Mouse (Mus musculus) c-Kit-negative CD71-positive TER-119-positive erythroid progenitor cells, embryonic 14.5 days (primary cell): ENCODE measurements around the gene Stk11ip.

Source experiments
- DNase-seq: peaks from one replicate; pipeline ENCODE4 v3.0.0-alpha.2; 2013; ENCODE audit warnings: low read depth, low spot score

The Stk11ip gene

GRCm38 (mm10) chr1:75504256-75505045 lies 16.9 kb upstream of the Stk11ip start:
- no peak for DNase-seq

- no peak for DNase-seq
Measured at GRCm38 (mm10) chr1:75505159-75505955, 16.0 kb upstream of the Stk11ip start.

- no peak for DNase-seq
Measured at GRCm38 (mm10) chr1:75505956-75506831, 15.1 kb upstream of the Stk11ip start, which contains the start of gene Obsl1. TSS of gene Obsl1 (minus strand) at chr1:75506452.

GRCm38 (mm10) chr1:75507006-75507405 lies 14.3 kb upstream of the Stk11ip start, which contains the start of gene Inha:
TSS of gene Inha (plus strand) at chr1:75507077.
- no peak for DNase-seq

GRCm38 (mm10) chr1:75509586-75509985 lies 11.7 kb upstream of the Stk11ip start:
- DNase-seq: no peak

GRCm38 (mm10) chr1:75510154-75510553 lies 11.2 kb upstream of the Stk11ip start:
- no peak for DNase-seq

GRCm38 (mm10) chr1:75511437-75512210 lies 9.7 kb upstream of the Stk11ip start:
- no peak for DNase-seq

- no peak for DNase-seq
Measured at GRCm38 (mm10) chr1:75512550-75512949, 8.8 kb upstream of the Stk11ip start.

GRCm38 (mm10) chr1:75516703-75517380 lies 4.5 kb upstream of the Stk11ip start:
- no peak for DNase-seq

- DNase-seq: no peak
Measured at GRCm38 (mm10) chr1:75517984-75518383, 3.3 kb upstream of the Stk11ip start.

GRCm38 (mm10) chr1:75518427-75518826 lies 2.9 kb upstream of the Stk11ip start:
- DNase-seq: no peak

- DNase-seq: no peak
Measured at GRCm38 (mm10) chr1:75519576-75519975, 1.8 kb upstream of the Stk11ip start.

- DNase-seq: no peak
Measured at GRCm38 (mm10) chr1:75524679-75525078, 3.4 kb downstream of the Stk11ip start.

- no peak for DNase-seq
Measured at GRCm38 (mm10) chr1:75530546-75530945, 9.2 kb downstream of the Stk11ip start.

- DNase-seq: no peak
Measured at GRCm38 (mm10) chr1:75532280-75533172, 11.2 kb downstream of the Stk11ip start.

- DNase-seq: no peak
Measured at GRCm38 (mm10) chr1:75533325-75534252, 12.3 kb downstream of the Stk11ip start.

GRCm38 (mm10) chr1:75537587-75537986 lies 16.3 kb downstream of the Stk11ip start:
- DNase-seq: no peak

GRCm38 (mm10) chr1:75538597-75539190 lies 17.4 kb downstream of the Stk11ip start:
- DNase-seq: no peak
